Mouse (Mus musculus) lung, adult 2 months (tissue): ENCODE results near the gene Cabp4.

Experiments used
- CTCF ChIP-seq: fragments of 200-500 bp; IDR thresholded peaks from 2 replicates; pipeline ENCODE4 v1.5.1; 2011; ENCODE audit warnings: mild to moderate bottlenecking, low read length, control low read depth; ENCODE audit not compliant: insufficient read depth
- POLR2A ChIP-seq: fragments of 200-500 bp; IDR thresholded peaks from 2 replicates; pipeline ENCODE4 v1.6.1; 2011; ENCODE audit warnings: low read depth, mild to moderate bottlenecking, control low read depth, low read length, borderline replicate concordance; ENCODE audit errors: extremely low read depth

DNA sequence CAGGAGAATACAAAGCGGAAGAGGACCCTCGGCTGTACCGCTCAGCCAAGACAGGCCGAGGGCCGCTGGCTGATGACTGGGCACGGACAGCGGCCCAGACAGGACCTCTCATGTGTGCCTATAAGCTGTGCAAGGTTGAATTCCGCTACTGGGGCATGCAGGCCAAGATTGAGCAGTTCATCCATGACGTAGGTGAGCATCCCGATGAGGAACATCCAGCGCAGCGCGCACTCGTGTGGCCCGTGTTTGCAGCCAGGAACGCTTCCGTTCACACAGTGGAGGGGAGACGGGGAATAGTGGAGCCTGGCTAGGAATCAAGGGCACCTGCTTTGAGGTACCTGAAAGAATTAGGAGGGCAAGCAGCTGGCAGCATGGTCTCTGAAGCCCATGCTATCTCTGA lies 40.5 kb downstream of the Cabp4 start:
- TF ChIP-seq POLR2A (no peak), CTCF (no peak)
